Mouse (Mus musculus): ENCODE data around the gene Sohlh1.
A peak's percentile ranks its signal among the peaks of the same experiment; 100 is the strongest.

Sohlh1 gene

DNA sequence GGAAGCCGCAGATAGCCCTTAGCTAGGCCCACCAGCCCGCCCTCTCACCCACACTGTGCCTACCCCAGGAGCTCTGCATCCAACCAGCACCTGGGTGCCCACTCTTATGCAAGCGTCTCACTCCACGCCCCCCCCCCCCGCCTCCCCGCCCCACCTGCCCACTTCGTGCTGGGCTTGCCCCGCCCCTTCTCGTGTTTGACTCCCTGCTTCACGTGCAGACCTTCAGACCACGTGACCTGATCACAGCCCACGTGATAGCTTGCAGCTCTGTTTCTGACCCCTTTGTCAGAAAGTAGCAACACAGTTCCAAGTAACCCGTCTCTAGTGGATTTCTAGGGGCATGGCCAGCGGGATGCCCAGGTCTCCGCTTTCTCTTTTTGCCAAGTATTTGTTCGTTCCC, at the start of gene Sohlh1:
Gene Sohlh1 (minus strand): TSS at position 23 of the 400 bp plus-strand sequence.
- DNase-seq: no peak

DNA sequence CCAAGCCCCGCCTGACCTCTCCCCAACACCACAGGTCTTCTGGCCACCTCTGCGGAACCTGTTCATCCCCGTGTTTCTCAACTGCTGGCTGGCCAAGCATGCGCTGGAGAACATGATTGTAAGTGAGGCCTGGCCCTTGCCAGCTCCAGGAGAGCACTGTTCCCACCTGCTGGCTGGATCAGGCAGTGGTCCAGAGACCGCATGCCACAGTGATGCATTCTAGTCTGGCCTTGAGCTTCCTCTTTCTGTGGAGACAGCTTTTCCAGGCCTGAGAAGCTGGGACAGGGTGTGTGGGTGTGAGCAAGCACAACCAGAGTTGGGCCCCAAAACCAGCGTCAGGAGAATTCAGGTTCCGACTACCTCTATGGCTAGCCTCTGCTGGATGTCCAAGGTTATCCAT, 45.4 kb upstream of the Sohlh1 start:
- DNase-seq: no peak

DNA sequence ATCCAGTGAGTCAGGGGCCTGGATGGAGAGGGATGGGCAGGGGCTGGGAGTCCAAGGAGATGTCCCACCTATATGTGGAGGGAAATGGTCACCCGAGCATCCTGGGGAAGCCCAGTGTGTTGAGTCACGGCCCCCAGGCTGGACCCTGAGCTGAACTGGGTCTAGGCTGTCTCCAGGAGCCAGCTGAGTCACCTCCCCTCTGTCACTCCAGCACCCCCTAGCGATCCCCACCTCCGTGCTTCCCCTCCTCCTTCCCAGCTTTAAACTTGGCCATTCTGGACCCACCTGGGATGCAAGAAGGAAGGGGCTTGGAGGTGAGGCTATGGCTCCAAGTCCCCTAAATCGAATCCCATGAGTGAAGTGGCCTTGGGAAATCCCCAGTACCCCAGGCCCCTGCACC, 41.1 kb upstream of the Sohlh1 start:
- DNase-seq: no peak

DNA sequence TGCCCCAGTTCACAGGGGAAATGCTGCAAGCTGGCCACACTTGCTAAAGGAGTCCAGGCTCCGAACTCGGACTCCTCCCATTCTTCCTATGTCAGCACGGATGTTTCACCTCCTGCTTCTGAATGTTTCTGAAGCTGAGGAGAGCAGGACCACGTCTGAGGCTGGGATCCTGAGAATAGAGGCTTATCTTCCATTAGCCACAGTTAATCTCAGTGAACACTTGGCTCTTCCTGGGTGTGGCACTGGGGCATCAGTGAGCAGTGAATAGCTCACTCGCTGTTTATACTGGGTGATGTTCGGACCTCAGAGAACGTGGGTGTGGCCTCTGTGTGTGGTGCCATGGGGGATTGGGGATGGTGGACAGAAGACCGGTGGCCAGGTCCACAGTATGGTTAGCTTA, 40.2 kb upstream of the Sohlh1 start:
- DNase-seq: no peak

DNA sequence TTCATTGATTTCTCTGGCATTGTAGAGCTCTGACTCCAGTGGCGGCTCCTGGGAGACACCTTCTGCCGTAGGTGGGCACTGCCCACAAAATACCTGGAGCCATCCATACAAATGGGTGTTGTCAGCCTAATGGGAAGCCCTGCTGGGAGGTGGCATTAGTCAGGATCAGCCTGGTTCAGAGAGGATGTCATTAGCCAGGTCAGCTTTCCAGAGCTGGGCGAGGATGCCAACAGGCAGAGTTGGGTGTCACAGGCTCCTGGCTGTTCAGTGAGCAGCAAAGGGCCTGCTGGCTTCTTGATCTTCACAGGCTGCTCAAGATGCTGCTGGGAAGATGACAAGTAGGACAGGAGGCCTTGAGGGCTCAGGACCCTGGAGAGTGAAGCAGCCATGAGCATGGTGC, 37.7 kb upstream of the Sohlh1 start:
- DNase-seq: no peak

DNA sequence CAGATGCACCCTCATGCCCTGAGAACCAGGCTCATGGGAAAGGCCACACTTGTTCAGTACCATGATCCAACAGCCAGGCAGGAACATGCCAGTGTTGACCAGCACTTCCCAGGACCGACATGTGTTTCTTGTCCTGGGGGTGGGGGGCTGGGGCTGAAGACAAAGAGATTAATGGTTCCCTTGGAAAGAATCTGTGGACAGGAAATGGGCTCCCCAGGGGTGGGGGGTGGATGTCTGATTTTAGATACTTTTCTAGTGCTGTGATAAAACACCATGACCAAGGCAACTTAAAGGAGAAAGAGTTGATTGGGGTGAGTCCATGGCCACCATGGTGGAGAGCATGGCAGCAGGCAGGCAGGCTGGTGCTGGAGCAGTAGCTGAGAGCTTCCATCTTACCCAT, 35.2 kb upstream of the Sohlh1 start:
- DNase-seq: no peak

DNA sequence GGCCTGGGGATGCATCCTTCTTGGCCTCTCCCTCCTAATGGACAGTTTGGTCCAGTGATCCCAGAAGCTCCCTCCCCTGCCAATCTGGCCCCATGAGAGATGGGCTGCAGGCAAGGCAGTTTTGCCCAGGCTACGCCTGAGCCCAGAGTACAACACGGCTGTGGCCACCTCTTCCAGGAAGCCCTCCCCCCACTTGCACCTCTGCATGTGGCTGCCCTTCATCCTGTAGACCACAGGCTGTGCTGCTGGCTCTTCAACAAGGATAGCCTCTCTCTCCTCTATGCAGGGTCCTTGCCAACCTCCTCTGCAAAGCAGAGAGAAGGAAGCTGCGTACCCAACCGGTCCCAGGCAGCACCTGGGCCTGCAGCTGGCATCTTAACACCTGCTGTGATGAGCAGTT, 32.0 kb upstream of the Sohlh1 start:
- DNase-seq: no peak

DNA sequence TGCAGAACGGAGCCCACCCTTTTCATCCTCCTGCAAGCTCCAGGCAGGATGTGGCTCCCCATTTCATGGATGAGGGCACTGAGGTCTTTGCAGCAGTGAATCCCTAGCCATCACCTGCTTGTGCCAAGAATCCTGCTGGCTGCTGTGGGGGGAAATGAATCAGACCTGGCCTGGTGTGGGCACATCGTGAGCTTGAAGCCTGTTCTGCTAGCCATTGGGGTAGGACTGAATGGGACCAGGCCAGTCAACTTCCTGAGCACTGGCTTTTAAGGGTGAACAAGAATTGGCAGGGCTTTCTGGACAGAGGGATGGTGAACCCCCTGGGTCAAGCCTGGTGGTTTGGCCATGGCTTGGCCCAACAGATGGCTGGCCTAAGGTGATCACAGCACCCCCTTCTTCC, 31.5 kb upstream of the Sohlh1 start:
- no peak for DNase-seq

DNA sequence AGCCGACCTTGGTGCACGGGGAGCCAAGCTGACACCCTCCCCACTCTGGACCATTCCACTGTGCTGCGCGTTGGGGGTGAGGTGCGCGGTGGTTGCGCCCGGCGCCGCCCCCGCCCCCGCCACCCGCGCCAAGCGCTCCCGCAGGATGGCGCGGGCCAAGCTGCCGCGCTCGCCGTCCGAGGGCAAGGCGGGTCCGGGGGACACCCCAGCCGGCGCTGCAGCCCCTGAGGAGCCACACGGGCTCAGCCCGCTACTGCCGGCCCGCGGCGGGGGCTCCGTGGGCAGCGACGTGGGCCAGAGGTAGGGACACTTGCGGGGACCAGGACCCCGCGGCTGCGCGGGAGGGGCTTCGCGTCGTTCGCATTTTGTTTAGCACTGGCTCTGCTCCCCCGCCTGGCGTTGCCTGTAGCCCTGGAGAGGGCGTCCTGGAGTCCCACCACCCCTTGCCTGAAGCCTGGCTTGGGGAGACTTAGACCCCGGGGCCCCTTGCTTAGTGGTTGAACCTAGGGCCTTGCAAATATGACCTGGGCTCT, 30.8 kb upstream of the Sohlh1 start:
- DNase-seq: peak; percentile 64

DNA sequence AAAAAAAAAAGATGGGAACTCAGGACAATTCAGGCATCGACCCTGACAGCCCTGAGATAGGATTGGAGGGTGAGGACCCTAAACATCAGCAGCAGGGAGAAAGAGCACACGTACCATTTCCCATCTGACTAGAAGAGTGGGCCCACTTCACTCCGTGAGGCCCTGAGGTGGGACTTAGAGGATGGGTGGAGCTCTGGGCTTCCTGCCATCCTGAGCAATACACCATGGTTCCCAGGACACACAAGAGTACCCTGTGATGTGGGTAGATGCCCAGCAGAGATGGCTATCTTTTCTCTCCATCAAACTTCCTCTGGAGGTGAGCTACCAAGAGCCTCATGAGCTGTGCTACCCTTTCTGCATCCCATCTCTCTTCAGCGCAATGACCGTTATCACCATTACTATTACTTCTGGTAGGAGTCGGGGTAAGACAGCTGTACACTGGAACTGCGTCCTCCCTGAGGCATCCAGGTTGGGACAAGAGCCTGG, 30.2 kb upstream of the Sohlh1 start:
- DNase-seq: no peak

DNA sequence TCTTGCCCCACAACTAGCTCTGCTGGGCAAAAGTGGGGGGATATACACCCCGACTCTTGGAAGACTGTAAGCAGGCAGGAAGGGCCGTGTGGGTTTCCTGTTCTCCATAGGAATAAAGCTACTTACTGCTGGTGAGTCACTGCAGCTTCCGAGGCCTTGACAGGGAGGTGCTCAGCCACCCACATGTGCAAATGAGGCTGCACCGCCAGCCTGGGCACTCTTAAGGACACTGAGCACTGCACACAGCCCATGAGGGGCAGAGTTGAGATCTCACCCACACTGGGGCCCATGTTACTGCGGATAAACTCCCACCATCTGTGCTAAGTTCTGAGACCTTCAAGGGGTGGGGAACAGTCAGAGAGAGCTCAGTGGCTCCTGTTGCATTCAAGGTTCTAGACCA, 19.6 kb upstream of the Sohlh1 start:
- DNase-seq: peak; percentile 82

DNA sequence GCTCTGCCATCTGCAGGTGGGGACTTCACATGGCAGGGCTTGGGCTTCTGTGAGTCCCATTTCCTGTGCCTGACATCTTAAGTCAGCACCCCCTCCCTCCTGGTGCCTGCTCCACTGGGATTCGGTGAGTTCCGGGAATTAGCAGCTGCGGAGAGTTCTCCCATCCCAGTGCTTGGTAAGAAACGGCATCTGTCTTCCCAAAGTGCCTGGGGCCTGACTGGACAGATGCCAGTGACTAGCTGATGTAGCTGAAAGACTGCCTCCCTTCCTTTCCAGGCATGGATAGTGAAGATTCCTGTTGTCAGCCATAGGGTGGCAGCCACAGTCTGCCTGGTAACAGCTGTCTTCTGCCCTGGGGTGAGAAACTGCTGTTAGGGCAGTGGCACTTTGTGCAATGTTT, 18.4 kb upstream of the Sohlh1 start:
- peak; percentile 83 for DNase-seq

DNA sequence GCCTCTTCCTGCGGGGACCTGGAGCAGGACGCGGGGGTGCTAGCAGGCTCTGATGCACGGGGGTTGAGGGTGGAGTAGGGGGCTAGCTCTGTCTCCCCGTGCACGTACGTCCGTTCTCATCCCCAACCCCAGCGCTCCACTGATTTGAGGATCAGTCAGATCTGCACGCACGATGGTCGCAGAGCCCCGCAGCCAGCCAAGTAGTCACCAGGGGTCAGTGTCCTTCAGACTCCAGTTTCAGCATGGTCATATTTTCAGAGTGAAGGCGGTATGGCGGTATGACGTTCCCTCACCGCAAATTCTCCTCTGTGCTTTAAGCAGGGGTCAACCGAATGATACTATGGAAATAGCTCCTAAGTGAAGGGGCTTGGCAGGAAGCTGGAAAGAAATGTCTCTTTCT, 17.2 kb upstream of the Sohlh1 start:
- peak; percentile 30 for DNase-seq

DNA sequence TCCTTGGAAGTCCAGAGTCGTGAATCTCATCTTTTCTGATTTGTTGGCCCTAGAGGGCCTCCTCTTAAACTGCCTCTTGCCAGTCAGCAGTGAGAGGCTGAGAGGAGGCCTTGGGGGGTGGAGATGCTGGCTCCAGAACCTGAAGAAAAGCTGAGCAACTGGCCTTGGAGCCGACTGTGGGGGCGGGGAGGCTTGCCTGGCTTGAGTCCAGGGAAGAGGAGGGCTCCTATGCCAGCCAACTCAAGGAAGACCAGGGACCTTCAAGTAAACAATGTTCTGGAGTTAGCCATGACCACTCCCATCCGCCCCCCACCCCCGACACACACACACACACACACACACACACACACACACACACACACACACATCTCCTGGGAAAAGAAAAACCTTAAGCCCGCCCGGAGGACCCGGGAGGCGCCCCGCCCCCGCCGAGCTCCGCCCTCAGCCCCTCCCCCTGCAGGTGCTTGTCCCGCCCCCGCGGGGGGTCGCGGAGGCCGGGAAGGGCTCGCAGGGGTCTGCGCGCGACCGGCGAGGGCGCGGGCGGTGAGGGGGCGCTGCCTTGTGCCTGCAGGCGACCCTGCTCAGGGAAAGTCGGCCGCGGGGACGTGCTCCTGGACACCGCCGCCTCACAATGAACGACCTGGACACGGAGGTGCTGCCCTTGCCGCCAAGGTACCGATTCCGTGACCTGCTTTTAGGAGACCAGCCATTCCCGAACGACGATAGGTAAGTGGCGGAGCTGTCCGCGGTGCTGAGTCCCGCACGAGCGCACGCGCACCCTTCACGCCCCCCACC, 16.5 kb upstream of the Sohlh1 start, which contains the start of gene Kcnt1:
Gene Kcnt1 (plus strand): TSS at position 398 of the 795 bp plus-strand sequence.
- DNase-seq: peak; percentile 65

DNA sequence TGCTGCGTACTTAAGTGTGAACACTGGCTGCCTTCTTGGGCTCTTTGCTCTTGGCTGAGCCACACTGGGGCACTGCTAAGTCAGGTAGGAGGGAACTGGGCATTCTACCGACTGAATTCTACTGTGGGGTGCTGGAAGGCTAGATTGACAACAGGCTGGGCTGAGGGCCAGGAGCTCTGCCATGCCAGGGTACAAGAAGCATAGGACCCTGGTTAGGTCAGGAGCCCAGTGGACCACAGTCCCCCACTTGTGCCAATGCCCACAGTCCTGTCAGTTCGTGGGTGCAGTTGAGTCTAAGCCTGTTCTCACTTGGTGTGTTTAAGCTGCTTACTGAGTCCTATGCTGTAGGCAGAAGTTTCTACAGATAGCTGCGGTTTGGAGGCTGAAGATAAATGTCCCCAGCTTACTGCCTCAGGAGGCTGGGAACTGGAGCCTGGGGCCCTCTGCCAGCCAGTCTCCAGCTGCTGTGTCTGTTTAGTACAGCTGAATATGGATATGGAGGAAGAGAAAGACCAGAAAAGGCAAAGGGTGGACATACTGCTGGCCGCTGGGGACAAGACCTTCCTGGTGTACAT, 15.7 kb upstream of the Sohlh1 start:
- peak; percentile 59 for DNase-seq

DNA sequence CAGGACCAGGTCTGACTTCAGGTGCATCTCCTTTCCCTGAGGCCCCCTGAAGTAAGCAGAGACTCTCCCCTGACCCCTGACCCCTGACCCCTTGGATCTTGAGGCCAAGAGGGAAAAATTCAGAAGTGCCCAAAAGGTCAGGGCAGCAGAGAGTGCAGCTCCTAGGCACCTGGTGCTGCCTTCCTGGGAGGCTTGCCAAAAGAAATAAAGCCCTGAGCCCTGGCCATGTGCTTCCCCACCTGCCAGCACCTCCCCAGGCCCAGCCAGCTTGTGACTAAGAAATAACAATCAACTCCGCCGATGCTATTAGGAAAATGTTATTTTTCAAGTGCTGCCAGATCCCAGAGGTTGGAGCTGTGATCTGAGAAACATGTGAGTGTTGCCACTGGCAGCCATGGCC, 15.0 kb upstream of the Sohlh1 start:
- DNase-seq: no peak

DNA sequence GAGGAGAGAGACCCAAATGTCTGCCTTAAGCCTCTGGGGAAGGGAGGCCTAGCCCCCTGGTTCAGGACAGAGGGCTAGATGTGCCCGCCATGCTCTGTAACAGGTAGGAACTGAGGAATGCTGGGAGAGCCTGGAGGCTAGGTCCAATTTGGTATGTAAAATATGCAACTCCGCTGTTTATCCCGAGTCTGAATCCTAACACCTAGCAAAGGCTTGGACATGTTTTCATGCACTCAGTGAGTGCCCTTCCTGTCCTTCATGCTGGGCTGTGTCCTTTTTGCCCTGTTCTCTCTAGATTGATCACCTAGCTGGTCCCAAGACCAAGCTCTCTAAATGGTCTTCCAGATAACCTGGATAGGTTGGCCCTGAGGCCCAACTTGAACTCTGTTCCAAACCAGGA, 12.8 kb upstream of the Sohlh1 start:
- no peak for DNase-seq

DNA sequence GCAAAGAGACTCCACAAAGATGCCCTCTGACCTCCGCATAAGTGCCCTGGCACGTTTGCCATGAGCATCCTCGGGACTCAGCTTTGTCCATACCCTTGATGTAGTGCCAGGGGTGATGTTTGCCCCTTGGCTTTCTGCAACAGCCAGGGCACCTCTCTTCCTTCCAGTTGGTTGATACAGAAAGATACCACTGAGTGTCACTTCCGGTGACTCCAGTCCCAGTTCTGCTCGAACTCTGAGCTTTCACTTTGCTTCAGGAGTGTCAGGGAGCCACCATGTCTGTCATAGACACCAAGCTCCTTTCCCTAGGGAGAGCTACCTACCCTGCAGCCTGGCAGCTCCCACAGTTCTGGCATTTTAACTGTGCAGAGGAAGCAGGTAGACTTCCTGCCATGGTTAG, 7.0 kb upstream of the Sohlh1 start:
- DNase-seq: no peak

DNA sequence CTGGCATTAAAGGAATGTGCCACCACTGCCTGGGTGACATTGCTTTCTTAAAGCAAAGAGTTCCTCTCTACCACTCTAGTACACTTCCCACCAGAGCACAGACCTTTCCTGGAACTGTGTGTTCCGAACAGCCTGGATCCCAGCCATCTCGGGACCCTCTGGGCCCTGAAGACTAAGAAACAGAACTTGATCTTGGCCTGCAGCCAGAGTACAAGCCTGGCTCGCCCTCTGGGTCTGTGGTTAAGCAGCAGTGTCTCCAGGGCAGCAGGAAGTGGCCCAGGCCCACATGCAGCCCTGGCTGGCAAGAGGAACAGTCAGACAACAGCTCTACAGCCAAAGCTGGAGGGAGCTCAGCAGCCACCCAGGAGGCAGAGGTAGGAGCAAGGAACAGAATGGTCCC, 5.6 kb upstream of the Sohlh1 start:
- DNase-seq: peak; percentile 66

DNA sequence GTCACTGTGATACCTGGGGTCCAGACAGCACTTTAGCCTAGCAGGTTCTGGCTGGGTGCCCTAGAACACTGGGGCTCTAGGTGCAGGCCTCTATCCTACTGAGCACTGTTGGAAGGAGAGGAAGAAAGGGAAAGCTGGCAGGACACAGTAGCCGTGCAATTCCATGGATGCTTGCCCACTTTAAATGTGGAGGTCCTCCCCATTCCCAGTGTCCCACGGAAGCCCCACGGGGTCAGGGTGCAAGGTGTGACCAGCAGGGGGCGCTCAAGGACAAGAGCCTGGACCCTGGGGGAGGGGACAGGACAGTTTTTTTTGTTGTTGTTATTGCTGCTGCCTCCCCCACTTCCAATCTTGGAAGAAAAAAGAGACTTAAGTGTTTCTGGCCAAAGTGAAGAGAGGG, 3.3 kb upstream of the Sohlh1 start:
- DNase-seq: peak; percentile 30

DNA sequence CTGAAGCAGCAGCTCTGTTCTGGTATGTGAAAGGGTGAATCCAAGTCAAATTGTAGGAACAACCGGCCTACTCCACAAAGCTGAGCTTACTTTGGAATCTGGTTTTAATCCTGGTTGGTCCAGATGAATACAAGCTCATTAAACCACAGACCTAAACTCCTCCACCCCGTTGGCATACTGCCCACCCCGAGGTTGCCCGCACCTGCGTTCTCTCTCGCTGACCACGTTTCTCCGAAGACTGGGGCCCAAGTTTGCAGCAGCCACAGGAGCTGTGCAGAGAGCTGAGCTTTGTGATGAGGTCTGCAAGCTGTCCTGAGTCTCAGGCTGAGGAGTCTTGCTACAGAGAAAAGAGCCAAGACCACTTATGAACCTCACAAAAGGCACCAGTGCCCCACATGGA, 532 bp downstream of the Sohlh1 start:
- DNase-seq: no peak

DNA sequence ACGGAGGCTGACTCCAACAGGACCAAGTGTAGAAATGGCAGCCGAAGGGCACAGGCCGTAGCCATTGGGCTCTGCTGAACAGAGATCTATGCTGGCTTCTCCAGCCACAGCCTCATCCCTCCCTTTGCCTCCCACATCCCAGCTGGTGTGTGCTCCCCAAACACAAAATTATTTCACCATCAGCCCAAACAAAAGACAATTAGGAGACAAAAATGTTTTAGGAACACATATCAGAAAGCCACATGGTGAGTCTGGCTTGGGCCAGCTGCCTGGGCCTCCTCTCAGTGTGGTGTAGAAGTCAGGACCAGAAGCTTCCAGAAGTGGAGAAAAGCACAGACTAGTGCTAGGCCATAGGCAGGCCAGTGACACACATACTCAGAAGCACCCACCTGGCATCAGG, 3.0 kb downstream of the Sohlh1 start:
- no peak for DNase-seq

DNA sequence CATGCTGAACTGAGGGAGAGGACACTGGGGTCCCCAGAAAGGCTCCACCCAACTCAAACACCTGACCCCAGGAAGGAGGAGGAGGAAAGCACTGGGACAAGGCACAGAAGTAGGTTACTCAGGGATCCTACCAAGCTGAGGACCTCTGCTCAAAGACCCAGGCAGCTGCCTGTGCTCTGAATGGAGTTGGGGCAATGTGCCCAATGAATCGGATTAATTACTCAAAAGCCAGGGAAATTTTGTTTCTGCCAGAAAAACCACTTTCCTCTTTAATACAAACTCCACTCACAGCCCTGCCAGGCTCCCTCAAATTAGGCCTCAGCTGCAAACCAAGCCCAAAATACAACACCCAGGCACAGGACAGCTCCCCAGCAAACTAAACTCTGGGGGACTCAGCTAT, 4.3 kb downstream of the Sohlh1 start:
- DNase-seq: peak; percentile 51

DNA sequence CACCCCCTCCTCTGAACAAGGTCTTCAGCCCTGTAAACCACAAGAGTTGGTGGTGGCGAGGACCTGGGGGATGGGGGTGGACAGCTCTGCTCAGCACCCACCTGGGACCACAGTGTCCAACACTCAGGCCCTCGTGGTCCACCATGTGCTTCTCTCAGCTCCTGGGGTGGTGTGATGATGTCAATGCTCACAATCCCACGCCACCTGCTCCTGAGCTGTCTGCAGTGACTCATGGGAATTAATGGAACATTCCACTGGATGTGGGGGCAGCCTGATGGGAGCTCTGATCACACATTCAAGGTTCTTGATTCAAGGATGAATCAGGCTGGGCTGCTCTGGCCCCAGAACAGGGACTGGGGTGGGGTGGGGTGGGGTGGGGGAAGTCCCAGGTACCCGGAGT, 4.9 kb downstream of the Sohlh1 start:
- DNase-seq: peak; percentile 68

Measured in right cerebral cortex, adult 18-20 months (tissue).